Mouse (Mus musculus) neural tube, embryonic 12.5 days (tissue): ENCODE measurements at regions not wholly inside any gene's neighbourhood (a gene's known extent, or its start where the extent isn't known, plus 50 kb on each side); places are given as distances from the start of the nearest gene placed in this dataset.

ENCODE experiments used
- ATAC-seq: fragments of 200-750 bp; cut with Nextera tagmentation; 2 replicates; pipeline ENCODE4 v1.8.0; 2017; ENCODE audit warnings: low read depth, mild to moderate bottlenecking, moderate TSS enrichment, moderate library complexity; ENCODE audit not compliant: low FRiP score
- H3K27ac ChIP-seq: fragments of 300-500 bp; sonication (generic); 2 replicates; pipeline ENCODE4 v1.5.1; 2016
- H3K27me3 ChIP-seq: fragments of 300-500 bp; sonication (generic); replicated peaks from 2 replicates; pipeline ENCODE4 v1.6.1; 2016; ENCODE audit warnings: mild to moderate bottlenecking
- H3K36me3 ChIP-seq: fragments of 300-500 bp; sonication (generic); 2 replicates; pipeline ENCODE4 v1.6.1; 2016; ENCODE audit warnings: mild to moderate bottlenecking
- H3K4me1 ChIP-seq: fragments of 300-500 bp; sonication (generic); 2 replicates; pipeline ENCODE4 v1.6.1; 2016
- H3K4me2 ChIP-seq: fragments of 300-500 bp; sonication (generic); replicated peaks from 2 replicates; pipeline ENCODE4 v1.6.1; 2016; ENCODE audit warnings: mild to moderate bottlenecking
- H3K4me3 ChIP-seq: fragments of 300-500 bp; sonication (generic); 2 replicates; pipeline ENCODE4 v1.5.1; 2016
- H3K9ac ChIP-seq: fragments of 300-500 bp; sonication (generic); 2 replicates; pipeline ENCODE4 v1.6.1; 2016; ENCODE audit warnings: mild to moderate bottlenecking
- H3K9me3 ChIP-seq: fragments of 300-500 bp; sonication (generic); 2 replicates; pipeline ENCODE4 v1.6.1; 2016; ENCODE audit warnings: mild to moderate bottlenecking
- WGBS: fragments of 180-500 bp; shearing (Covaris S2); methylation state at CpG from one replicate; pipeline ENCODE4 v1.1.7; 2016; 5-methylcytosine and 5-hydroxymethylcytosine counted together

- no peak overlapping the region for H3K27ac ChIP-seq
- no peak overlapping the region for H3K4me2 ChIP-seq
- no peak for ATAC-seq
- H3K9me3 ChIP-seq, result no peaks in the 10 kb centered on the region
- no peaks in the 10 kb centered on the region for H3K36me3 ChIP-seq
- no peak overlapping the region for H3K9ac ChIP-seq
- H3K4me3 ChIP-seq, result no peak overlapping the region
- H3K27me3 ChIP-seq, result no peaks in the 10 kb centered on the region
- H3K4me1 ChIP-seq, result no peaks in the 10 kb centered on the region
- 65% methylated on average over 1 of the region's 1 CpGs for WGBS
Measured at GRCm38 (mm10) chr17:4328810-4329209, 632.7 kb upstream of the Nox3 start.

DNA sequence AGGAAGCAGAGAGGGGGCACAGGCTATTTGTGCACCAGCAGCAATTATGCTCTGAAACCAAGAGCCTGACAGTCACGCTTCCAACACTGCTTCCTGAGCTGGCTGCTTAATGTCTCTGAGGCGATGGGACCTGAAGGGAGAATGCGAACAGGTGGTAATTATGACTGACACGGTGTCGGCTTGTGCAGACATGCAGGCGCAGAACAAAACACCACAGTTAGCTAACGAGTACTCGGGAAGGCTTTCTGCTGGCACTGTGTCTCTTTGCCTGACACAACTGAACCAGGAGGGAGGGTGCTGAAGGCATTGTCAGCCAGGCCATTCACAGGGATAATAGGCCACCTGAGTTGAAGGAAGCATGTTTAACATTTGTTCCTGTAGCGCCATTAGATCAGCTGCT is 635.6 kb upstream of the Nox3 start:
- WGBS, result 63% methylated on average over 9 of the region's 9 CpGs
- ATAC-seq, result no peak

GRCm38 (mm10) chr17:4333091-4333490 is 637.0 kb upstream of the Nox3 start:
- Histone ChIP-seq H3K9me3 (no peaks in the 10 kb centered on the region), H3K27ac (no peak overlapping the region), H3K27me3 (no peaks in the 10 kb centered on the region), H3K4me3 (no peak overlapping the region), H3K36me3 (no peaks in the 10 kb centered on the region), H3K4me1 (no peaks in the 10 kb centered on the region), H3K9ac (no peak overlapping the region), H3K4me2 (no peak overlapping the region)
- WGBS, result 95% methylated on average over 4 of the region's 4 CpGs
- no peak for ATAC-seq

More for the DNA sequence above, 635.6 kb upstream of the Nox3 start:
- no peaks in the 10 kb centered on the region for H3K9me3 ChIP-seq
- H3K4me1 ChIP-seq, result no peaks in the 10 kb centered on the region
- no peaks in the 10 kb centered on the region for H3K27me3 ChIP-seq
- no peak overlapping the region for H3K4me3 ChIP-seq
- no peak overlapping the region for H3K4me2 ChIP-seq
- H3K36me3 ChIP-seq, result no peaks in the 10 kb centered on the region
- no peak overlapping the region for H3K9ac ChIP-seq
- H3K27ac ChIP-seq, result no peak overlapping the region

DNA sequence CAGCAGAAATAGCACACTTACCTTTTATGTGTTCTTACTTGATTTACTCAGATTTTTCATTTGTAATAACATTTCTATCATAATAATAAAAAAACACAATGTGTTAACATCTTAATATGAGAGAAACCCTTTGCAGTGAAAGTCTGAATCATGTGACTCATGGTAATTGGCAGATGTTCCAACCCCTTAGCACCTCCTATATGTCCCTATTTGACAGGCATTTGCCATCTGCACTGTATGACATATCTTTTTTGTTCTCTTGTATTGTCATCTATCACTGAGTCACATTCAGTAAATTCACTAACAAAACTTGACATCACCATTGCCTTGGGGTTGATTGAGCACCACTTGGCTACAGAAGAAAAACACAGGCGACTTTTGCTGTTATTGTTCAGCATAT is 641.1 kb upstream of the Arid1b start:
- Histone ChIP-seq H3K4me3 (no peak overlapping the region), H3K4me1 (no peaks in the 10 kb centered on the region), H3K36me3 (no peaks in the 10 kb centered on the region), H3K27me3 (no peaks in the 10 kb centered on the region), H3K9ac (no peak overlapping the region), H3K9me3 (no peaks in the 10 kb centered on the region), H3K4me2 (no peak overlapping the region), H3K27ac (no peak overlapping the region)
- WGBS, result 55% methylated on average over 1 of the region's 1 CpGs
- no peak for ATAC-seq

DNA sequence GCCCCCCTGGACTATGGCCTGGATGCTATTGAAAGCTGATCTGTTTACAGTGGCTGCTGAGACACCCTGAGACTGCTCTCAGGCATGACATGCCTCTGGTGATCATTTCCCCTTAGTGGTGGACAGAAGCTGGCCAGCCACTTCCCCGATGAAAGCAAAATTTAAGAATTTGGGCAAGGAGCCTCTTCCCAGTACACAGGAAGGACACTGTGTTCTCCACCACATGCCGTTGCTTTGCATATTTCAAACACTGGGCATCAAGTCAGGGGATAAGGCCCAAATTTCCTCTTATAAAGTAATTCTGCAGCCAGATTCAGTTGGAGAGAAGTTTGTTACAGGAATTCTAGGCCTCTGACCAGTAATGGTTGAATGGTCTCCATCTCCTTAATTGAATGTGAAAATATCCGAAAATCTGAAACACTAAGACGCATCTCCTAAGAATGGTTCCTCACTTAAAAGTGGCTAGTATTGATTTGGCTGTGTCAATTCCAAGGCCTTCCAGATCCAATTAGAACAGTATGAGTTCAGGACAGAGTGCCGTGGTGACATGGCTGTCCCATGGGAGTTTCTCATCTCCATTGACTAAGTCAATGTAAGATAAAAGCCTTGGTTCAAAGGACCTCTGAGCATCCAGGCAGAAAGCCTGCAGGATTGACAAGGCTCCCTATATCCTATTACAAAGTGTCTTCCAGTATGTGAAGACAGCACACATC is 638.5 kb upstream of the Arid1b start:
- no peaks in the 10 kb centered on the region for H3K27me3 ChIP-seq
- no peaks in the 10 kb centered on the region for H3K4me1 ChIP-seq
- H3K4me3 ChIP-seq, result no peak overlapping the region
- H3K4me2 ChIP-seq, result no peak overlapping the region
- WGBS, result 93% methylated on average over 5 of the region's 5 CpGs
- H3K27ac ChIP-seq, result no peak overlapping the region
- no peaks in the 10 kb centered on the region for H3K36me3 ChIP-seq
- ATAC-seq, result no peak
- H3K9me3 ChIP-seq, result no peaks in the 10 kb centered on the region
- no peak overlapping the region for H3K9ac ChIP-seq

DNA sequence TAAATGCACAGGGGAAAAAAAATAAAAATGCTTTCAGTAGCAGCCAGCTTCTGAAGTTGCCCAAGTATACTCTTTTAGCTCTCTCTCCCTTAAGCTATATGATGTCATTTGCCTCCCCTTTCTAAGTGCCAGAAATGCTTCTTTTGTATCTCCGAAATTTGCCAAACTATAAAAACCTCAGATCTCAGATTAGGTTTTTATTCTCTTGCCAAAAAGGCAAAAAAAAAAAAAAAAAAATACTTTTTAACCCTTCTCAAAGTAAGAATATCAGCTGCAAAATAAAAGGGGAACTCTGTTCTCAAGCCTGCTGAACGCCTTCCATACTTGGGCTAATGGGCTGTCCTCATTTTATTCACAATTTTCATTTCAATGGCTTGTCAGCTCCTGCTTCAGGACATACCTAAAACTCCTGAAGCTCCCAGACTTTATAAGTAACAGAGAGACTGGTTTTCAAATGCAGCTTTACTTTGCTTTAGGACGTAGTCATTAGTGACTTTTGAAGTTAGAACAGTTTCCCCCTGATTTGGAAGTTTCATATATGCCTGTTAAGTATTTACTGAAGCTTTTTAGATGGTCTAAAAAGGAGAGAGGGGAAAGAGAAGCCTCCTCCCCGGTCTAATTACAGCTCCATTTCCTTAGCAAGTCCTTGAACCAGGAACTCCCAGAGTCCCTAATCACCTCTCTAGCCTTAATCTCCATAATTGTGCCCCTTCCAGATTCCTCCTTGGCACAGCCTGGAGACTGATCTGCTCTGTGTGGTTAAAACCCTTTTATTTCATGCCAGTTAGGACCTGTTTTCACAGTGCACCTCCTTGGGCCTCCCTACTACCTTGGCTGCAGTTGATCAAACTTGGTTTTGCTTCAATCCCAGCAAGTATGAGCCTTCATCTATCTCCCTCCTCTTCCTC is 633.5 kb upstream of the Arid1b start:
- ATAC-seq, result no peak
- Histone ChIP-seq H3K27ac (no peak overlapping the region), H3K4me1 (no peaks in the 10 kb centered on the region), H3K4me3 (no peak overlapping the region), H3K36me3 (no peaks in the 10 kb centered on the region), H3K4me2 (no peak overlapping the region), H3K9me3 (no peaks in the 10 kb centered on the region), H3K9ac (no peak overlapping the region), H3K27me3 (no peaks in the 10 kb centered on the region)
- WGBS, result 71% methylated on average over 4 of the region's 4 CpGs

DNA sequence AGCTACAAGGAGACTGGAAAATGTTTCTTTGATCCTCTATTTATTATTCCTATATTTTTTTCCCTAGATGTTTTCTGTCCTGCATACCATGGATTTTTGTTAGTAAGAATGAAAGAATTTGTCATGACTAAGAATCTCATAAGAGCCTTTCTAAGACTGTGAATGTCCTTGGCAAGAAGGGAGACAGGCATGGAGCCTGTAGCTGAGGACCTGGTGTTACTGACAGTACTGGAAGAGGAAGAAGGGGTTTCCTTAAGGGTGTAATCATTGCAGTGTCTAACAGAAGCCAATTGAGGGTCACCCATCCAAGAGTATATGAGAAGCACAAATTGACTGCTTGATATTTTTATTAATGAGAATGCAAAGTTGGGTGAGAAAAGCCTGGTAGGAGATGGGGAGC is 628.3 kb upstream of the Arid1b start:
- Histone ChIP-seq H3K9ac (no peak overlapping the region), H3K4me1 (no peaks in the 10 kb centered on the region), H3K9me3 (no peaks in the 10 kb centered on the region), H3K4me2 (no peak overlapping the region), H3K4me3 (no peak overlapping the region), H3K36me3 (no peaks in the 10 kb centered on the region), H3K27me3 (no peaks in the 10 kb centered on the region), H3K27ac (no peak overlapping the region)
- no peak for ATAC-seq

DNA sequence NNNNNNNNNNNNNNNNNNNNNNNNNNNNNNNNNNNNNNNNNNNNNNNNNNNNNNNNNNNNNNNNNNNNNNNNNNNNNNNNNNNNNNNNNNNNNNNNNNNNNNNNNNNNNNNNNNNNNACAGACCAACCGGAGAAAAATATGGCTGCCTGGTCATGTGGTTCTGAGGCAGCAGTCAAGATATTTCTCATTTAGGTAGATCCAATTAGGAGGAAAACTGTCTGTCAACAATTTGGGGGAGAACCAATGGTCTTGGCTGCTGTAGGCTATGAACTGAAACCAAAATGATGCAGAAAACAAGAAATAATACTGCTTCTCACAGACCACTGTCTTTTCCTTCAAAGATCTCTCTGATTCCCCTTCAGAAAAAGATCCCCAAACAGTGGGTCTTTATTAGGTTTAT is 613.7 kb upstream of the Arid1b start:
- Histone ChIP-seq H3K27me3 (no peaks in the 10 kb centered on the region), H3K9ac (no peak overlapping the region), H3K27ac (no peak overlapping the region), H3K4me2 (no peak overlapping the region), H3K36me3 (no peaks in the 10 kb centered on the region), H3K4me1 (no peaks in the 10 kb centered on the region; the same call in 1 of the 2 replicates), H3K9me3 (no peaks in the 10 kb centered on the region), H3K4me3 (no peak overlapping the region)
- WGBS, result 92% methylated on average over 1 of the region's 1 CpGs
- ATAC-seq, result no peak

GRCm38 (mm10) chr17:4380873-4381272 is 613.3 kb upstream of the Arid1b start:
- Histone ChIP-seq H3K36me3 (no peaks in the 10 kb centered on the region), H3K9me3 (no peaks in the 10 kb centered on the region), H3K4me1 (no peaks in the 10 kb centered on the region; the same call in 1 of the 2 replicates), H3K9ac (no peak overlapping the region), H3K4me3 (no peak overlapping the region), H3K4me2 (no peak overlapping the region), H3K27ac (no peak overlapping the region), H3K27me3 (no peaks in the 10 kb centered on the region)
- ATAC-seq, result no peak

- no peak overlapping the region for H3K4me3 ChIP-seq
- WGBS, result 84% methylated on average over 13 of the region's 13 CpGs
- ATAC-seq, result no peak
Measured at GRCm38 (mm10) chr17:4381896-4382685, 612.0 kb upstream of the Arid1b start.

GRCm38 (mm10) chr17:4382716-4383115 is 611.4 kb upstream of the Arid1b start:
- H3K27ac ChIP-seq, result no peak overlapping the region
- no peaks in the 10 kb centered on the region; the same call in 1 of the 2 replicates for H3K4me1 ChIP-seq
- no peak overlapping the region for H3K4me2 ChIP-seq
- H3K27me3 ChIP-seq, result no peaks in the 10 kb centered on the region
- H3K9me3 ChIP-seq, result no peaks in the 10 kb centered on the region
- no peak overlapping the region for H3K4me3 ChIP-seq
- H3K36me3 ChIP-seq, result no peaks in the 10 kb centered on the region
- no peak for ATAC-seq
- H3K9ac ChIP-seq, result no peak overlapping the region

More at GRCm38 (mm10) chr17:4381896-4382685, 612.0 kb upstream of the Arid1b start:
- no peaks in the 10 kb centered on the region for H3K36me3 ChIP-seq
- no peaks in the 10 kb centered on the region for H3K27me3 ChIP-seq
- no peak overlapping the region for H3K4me2 ChIP-seq
- H3K4me1 ChIP-seq, result no peaks in the 10 kb centered on the region; the same call in 1 of the 2 replicates
- H3K9me3 ChIP-seq, result no peaks in the 10 kb centered on the region
- no peak overlapping the region for H3K27ac ChIP-seq
- H3K9ac ChIP-seq, result no peak overlapping the region

DNA sequence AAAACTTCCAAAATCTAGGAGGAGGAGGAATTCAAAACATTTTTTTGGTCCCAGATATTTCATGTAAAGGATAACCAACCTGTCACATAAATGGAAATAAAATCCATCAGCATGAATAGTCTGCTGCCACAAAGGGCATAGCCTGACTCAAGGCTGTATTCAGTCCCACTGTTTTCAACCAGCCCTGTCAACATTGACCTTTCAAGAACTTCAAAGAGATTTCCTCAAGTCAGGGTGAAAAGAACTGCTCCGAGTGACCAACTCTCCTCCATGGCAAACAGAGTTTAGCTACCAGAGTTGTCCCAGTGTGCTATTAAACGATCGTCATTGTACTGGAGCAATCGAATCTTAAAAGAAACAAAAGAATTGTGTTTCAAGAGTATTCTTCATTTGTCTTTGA is 606.5 kb upstream of the Arid1b start:
- no peak for ATAC-seq
- no peaks in the 10 kb centered on the region for H3K9me3 ChIP-seq
- no peak overlapping the region for H3K4me2 ChIP-seq
- H3K27ac ChIP-seq, result no peak overlapping the region
- no peak overlapping the region for H3K9ac ChIP-seq
- no peaks in the 10 kb centered on the region for H3K4me1 ChIP-seq
- no peak overlapping the region for H3K4me3 ChIP-seq
- no peaks in the 10 kb centered on the region for H3K27me3 ChIP-seq
- H3K36me3 ChIP-seq, result no peaks in the 10 kb centered on the region
- 62% methylated on average over 4 of the region's 4 CpGs for WGBS
